Mouse (Mus musculus) cortical plate, adult 2 months (tissue): Measurements from ENCODE around the gene Vpreb3.

Experiments used
- CTCF ChIP-seq: fragments of 200-500 bp; IDR thresholded peaks from 2 replicates; pipeline ENCODE4 v1.5.1; 2011; ENCODE audit warnings: mild to moderate bottlenecking, control low read depth, low read length; ENCODE audit not compliant: insufficient read depth; ENCODE audit errors: extremely low read depth
- POLR2A ChIP-seq: fragments of 200-500 bp; IDR thresholded peaks from 2 replicates; pipeline ENCODE4 v1.6.1; 2011; ENCODE audit warnings: mild to moderate bottlenecking, low read length, control low read depth; ENCODE audit not compliant: insufficient read depth; ENCODE audit errors: extremely low read depth

- TF ChIP-seq CTCF (no peak), POLR2A (no peak)
These were observed 10.0 kb upstream of the Vpreb3 start, which contains the start of gene Chchd10 for GRCm38 (mm10) chr10:75932891-75933290.
